Mouse (Mus musculus) monocyte, adult 2 months (primary cell): ENCODE data around the gene Cyp2d10.
A peak's percentile ranks its signal among the peaks of the same experiment; 100 is the strongest.

Experiments
- DNase-seq, 2 experiments: peaks; one replicate each; pipeline ENCODE4 v3.0.0; 2022; ENCODE audit warnings: low spot score in 2 of 2, low read depth in 1 of 2

Gene Cyp2d10

DNA sequence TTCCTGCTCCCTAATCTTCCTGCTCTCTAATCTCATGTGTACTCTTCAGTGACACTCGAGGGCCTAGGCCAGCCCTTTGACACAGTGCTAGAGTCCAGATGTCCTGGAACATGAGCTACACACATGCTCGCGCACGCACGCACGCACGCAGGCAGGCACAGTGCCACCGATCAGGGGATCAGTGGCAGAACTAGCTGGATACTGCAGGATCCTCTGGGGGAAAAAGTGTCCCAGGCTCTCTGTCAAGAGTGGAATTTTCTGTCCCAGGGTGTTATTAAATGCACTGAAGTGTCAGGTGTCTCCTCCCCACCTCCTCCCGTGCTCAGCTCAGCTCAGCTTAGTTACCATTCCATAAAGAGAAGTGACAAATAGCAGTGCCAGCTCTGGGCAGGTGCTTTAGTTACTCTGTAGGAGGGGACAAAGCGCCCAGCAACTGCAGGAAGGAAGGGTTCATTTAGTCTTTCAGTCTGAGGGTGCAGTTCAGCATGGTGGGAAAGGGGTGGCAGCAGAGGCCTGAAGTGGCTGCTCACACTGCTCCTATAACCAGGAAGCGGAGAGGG lies 45.5 kb downstream of the Cyp2d10 start:
- DNase-seq = no peak

DNA sequence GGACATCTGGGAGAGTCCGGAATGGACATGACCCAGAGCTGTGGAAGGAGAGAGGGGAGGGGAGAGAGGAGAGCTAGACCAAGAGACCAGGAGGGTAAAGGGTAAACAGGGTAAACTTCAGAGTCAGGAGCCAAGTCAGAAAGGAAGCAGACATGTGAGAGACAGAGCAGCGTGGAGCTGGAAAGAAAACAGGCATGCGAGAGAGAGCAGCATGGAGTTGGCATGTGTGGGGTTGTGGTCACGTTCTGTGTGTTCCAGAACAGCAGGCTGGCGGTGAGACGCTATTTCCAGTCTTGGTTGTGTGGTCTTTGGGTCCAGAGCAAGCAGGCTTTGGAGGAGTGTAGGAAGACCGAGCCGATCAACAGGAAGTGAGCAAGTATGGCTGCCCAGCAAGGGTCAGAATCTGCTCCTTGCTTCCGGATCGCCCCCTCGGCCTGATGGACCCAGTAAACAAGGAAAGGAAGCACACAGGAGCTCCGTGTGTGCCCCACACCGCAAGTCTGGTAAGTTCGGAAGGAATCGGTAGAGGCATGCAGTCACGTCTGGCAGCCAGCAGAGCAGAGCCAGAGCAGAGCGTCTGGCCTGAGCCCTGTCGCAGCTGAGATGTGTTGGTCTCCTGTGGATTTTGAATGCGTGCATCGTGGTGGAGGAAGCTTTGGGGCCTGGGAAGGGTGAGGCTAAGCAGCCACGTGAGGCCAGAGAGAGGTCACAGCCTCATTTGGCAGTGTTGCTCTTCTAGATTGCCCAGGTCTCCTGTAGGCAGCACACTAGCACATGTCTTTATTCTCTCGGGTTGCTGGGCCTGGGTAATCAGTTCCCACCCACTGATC lies 48.3 kb downstream of the Cyp2d10 start:
- DNase-seq = no peak

- DNase-seq = peak; percentile 92 to 93
Observed at GRCm38 (mm10) chr15:82354126-82354945, 52.7 kb downstream of the Cyp2d10 start, which contains the start of gene Ndufa6. Ndufa6 (minus strand) TSS chr15:82354322.

GRCm38 (mm10) chr15:82353745-82354113 lies 53.3 kb downstream of the Cyp2d10 start:
- no peak for DNase-seq

DNA sequence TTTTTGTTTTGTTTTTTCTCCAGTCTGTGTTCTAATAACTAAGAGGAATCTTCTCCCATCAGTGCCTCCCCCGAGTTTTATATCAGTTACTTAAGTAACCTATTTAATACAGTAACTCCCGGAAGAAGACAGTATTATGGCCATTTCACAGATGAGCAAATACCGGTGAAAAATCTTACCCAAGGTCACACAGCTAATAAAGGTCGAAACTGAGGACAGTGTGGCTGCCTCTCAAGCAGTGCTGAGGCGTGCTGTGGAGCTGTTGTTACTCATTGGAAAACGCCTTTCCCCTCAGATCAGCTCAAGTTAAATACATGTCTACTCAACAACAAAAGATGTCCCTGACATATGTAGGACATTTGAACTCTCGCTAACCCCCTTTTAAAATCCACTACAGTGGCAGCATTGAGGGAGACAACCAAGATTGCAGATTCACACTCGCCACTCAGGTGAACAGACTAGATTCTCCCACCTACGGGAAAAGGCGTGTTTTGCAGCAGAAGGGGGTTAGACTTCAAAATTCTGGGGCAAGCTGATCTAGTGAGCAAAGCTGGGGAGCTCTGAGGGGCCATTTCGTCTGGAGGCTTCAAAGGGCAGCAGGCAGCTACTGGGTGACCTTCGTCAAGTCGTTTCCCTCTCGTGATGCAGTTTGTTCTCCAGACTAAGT lies 53.8 kb downstream of the Cyp2d10 start:
- no peak for DNase-seq
